Mouse (Mus musculus) kidney, postnatal 10 days (tissue): ENCODE data around the gene Bcat2.

Source experiments
- DNase-seq: peaks from one replicate; pipeline ENCODE4 v3.0.0; 2021; ENCODE audit warnings: mixed read lengths

Gene Bcat2

DNA sequence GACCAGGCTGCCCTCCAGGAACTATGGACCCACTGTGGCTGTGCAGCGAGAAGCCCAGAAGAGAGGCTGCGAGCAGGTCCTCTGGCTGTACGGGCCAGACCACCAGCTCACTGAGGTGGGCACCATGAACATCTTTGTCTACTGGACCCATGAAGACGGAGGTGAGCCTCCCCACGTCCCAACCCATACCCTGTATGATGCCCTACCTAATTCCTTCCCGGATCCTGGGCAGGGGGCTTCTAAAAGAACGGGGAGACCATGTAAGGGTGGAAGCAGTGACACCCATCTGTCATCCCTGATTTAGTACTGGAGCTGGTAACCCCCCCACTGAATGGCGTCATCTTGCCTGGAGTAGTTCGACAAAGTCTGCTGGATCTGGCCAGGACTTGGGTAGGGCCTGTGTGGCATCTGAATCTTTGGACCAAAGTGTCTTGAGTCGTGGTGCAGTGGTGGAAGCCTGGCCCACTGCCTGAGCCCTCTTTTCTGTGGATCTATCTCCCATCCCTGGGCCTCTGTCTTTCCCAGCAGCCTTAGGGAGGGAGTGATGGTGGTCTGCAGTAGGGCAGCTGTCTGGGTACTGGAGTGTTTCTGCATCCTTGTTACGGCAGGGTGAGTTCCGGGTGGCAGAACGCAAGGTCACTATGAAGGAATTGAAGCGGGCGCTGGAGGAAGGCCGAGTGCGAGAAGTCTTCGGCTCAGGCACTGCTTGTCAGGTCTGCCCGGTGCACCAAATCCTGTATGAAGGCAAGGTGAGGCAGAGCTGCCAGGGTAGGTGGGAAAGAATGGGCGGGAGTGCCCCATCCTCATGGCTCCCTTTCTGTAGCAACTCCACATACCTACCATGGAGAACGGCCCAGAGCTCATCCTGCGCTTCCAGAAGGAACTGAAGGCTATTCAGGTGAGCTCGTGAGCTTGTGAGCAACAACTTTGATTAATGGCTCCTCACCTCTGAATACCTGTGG lies 18.0 kb downstream of the Bcat2 start:
- no peak for DNase-seq

DNA sequence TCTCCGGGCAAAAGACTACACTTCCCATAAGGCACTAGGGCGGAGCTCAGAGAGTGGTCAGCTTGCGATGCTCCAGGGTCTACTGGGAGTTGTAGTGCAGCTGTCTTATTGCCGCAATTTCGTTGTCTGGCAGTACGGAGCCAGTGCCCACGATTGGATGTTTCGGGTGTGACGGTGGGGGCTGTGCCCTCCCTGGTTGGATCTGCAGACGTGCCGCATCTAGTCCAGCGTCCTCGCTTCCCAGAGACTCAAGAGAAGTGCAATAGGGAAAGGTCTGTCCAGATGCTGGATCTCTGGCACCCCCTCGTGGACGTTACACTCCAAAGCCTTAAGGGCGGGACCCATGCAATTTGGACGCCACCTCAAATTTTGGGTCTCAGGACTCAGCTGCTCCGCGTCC lies 19.2 kb downstream of the Bcat2 start:
- peak; percentile 95 for DNase-seq

DNA sequence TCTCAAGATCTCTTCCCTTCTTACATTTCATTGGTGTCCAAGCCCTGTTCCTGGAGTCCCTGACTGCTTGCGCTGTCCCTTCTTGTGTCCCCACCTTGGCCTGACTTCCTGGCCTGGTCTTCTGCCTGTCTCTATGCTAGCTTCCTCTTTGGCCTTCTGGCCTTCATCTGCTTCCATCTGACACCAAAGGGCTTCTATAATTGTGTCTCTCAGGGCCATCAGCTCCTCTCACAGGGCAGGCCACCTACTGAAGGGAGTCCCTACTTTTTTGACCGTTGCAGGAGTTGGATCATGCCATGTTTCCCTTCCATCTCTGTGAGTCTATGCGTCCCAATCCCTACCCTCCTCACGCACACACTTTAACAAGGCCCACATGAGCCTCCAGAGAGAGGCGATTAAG lies 19.9 kb downstream of the Bcat2 start:
- DNase-seq, result no peak

DNA sequence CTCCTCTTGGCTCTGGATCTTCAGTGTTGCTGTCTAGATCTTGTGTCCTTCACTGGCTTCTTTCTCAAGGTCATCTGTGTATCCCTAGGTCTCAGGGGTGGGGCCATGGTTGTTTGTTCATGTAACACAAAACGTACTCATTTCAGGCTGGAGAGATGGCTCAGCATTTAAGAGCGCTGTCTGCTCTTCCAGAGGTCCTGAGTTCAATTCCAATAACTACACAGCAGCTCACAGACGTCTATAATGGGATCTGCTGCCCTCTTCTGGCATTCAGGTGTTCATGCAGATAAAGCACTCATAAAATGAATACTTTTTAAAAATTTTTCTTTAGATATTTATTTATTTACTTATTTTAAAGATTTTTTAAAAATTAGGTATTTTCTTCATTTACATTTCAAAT lies 20.9 kb downstream of the Bcat2 start:
- no peak for DNase-seq

DNA sequence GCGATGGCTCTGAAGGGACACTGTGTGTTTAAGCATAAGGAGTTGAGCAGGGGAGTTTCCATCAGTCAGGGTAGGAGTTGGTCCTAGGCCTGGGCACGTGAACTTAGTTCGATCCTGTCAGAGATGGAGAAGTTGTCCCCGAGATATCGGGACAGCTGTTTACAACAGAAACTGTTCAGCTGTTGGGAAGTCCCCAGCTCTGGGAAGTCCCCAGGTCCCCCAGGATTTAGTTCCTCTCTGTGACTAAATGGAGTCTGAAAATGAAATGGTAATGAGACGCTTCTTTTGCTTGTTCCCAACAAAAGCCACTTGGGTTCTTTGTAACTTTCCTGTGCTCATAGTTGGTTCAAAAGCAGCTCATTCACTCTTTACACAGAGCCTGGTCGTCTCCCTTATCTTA lies 21.9 kb downstream of the Bcat2 start:
- DNase-seq, result no peak

DNA sequence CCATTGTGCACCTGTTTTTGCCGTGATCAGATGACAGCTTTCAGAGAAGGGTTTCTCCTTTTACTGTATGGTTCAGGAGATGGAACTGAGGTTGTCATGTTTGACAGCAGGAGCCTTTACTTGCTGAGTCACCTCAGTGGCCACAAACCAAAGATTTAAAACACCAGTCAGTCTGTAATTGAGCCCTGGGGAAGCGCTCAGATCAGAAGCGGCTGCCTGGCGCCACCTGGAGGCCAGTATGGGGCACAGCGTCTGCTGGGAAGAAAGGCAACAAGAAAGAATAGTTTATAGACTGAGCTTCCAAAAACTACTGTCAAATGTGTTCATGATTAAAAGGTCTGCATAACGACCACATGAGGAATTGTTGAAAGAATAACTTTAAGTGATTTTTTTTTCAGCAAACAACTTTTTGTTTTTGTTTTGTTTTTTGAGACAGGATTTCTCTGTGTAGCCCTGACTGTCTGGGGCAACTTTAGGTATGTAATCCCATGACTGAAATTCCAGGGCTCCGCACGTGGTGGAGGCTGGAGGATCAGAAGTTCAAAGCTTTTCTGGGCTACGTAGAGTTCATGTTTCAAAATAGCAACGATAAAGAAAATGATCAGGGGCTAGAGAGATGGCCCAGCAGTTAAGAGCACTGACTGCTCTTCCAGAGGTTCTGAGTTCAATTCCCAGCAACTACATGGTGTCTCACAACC lies 23.3 kb downstream of the Bcat2 start:
- peak; percentile 84 for DNase-seq

DNA sequence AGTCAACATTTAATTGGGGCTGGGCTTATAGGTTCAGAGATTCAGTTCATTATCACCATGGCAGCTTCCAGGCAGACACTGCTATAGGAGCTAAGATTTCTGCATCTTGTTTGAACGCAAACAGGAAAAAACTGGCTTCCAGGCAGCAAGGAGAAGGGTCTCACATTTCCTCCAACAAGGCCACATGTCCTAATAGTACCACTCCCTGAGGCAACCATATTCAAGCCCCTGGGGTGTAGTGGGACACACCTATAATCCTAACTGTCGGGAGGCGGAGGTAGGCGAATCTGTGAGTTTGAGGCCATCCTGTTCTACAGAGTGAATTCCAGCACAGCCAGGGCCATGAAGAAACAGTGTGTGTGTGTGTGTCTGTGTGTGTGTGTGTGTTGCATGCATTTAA lies 25.2 kb downstream of the Bcat2 start:
- no peak for DNase-seq

DNA sequence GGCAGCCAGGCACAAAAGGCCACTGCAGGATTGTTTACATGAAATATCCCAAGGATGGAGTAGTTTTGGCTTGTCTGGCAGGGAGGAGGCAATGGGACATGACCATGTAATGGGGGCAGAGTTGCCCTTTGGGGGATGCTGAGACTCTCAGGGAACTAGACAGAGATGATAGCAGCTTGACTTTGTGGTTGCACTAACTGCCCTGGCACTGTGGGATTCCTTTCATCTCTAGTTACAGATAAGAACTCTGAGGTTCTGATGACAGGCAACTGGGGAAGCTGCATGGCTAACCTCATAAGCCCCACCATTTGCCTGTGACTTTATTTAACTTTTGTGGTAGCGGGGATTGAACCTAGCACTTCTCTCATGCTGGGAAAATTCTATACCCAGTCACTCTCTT lies 26.2 kb downstream of the Bcat2 start:
- DNase-seq, result no peak

DNA sequence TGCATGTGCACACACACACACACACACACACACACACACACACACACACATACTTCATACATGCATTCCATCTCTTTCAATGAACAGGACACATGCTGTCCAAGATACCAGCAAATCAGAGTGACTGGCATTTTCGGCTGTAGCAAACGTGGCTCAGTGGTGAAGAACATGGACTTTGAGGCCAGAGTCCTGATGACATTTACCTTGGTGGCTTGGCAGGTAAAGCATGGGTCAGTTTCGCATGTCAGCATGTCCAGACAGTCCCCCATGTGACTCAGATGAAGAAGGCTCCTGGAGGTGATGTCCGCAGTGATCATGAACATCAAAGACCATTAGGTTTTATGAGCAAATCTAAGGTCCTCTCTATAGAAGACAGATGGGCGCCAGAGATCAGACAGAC lies 27.1 kb downstream of the Bcat2 start:
- no peak for DNase-seq

DNA sequence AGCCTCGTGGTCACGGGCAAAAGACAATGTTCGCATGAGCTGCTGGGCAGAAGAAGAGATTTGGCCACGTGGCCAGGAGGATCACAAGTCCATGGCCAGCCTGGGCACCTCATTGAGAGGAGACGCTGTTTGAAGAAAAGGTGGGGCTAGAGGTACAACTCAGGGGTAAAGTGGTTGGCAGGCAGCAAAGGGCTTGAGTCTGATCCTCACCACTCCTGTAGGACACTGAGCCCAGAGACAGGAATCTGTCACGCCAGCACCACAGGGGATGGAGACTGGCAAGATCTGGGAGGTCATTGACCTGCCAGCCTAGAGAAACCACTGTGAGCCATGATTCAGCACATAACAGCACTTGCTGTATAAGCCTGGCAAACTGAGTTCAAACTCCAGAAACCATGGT lies 27.6 kb downstream of the Bcat2 start:
- DNase-seq, result no peak

DNA sequence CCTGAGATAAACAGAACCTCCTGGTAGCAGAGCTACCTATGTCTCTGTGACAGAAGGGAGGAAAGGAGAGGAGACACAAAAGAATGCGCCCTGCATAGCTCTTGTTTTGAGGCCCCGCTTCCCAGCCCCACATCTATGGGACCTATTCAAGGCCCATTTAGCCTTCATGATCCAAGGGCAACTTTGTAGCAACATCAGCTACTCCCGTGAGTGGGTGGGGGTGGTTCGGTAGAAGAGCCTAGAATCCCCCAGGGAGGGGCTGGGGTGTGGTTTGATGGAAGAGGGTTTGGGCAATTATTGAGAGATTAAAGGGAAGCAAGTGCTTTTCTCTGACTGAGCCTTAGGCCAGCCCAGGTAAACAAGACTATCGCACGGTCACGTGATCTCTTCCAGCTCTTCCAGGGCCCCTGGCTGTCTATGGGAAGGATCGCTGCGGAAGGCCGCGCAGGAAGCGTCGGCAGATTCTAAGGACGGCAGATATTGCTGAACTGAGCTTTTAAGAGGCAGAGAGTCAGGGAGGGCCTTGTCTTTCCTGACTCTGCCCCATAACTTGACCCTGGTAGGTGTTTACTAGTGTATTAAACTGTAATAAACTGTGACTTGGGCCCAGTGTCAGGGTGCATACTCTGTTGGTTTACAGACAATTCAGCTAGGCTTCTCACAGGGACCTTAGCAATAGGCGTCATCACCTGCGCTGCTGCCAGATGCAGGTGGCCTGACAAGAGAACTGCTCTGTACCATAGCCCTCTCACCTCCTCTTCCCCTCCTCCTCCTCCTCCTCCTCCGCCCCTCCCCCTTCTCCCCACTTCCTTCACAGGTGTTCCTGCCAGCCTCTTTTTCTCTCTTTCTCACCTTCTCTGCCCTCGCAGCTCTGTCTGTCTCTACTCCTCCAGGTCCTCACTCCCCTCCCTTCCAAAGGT lies 29.3 kb downstream of the Bcat2 start:
- no peak for DNase-seq

DNA sequence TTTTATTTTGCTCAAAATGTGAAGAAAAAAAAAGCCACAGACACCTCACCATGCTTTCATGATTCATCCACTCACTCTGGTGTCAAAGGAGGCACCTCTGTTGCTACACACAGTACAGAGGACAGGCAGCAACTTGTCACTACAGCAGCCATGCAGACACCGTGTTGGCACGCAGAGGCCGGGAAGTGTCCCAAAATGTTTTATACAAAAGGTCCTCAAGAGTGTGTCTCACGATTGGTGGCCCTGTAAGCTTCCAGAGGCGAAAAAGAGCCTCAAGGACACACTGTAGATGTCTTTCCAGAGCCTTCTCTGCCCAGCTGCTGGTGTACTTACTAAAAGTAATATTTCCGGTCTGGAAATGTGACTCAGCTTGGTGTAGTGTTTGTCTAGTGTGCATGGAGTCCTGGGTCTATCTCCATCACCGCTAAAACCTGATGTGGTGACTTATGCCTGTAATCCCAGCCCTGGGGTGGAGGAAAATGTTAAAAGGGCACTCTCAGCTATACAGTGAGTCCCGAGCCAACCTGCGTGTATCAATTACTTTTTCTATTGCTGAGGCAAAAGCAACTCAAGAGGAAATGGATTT lies 35.8 kb downstream of the Bcat2 start:
- DNase-seq, result no peak

DNA sequence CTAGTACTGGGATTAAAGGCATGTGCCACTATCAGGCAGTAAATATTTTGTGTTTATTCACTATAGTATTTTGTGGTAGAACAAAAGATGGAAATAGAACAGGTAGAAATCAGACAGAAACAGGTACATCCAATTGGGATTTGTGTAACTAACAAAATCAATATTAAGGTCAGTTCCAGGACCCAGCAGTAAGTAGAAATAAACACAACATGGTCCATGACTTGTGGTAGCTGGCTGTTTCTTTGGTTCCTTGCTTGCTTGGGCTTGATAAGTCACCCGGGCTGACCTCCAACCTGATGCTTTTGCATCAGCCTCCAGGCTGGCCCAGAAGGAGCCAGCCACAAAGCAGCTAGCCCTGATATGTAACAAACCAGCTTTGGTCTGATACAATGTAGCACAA lies 39.6 kb downstream of the Bcat2 start:
- DNase-seq, result no peak

DNA sequence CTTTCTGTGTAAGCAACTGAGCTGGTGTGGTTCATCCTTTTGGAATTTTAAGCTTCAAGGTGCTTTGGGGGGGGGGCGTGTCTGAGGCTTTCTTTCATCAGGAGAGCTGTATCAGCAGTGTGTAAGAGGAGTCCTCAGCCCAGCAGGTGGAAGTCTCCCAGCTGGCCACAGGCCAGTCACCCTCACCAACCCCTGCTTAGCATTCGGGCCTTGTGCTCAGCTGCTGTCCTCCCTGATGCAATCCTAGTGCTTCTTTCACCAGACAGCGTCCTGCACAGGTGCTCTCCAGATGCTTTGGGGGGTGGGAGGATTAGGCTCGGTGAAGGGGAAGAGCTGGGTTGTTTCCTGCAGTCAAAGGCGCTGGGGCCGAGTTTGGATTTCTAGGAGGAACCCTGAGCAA lies 46.3 kb downstream of the Bcat2 start:
- peak; percentile 44 for DNase-seq

DNA sequence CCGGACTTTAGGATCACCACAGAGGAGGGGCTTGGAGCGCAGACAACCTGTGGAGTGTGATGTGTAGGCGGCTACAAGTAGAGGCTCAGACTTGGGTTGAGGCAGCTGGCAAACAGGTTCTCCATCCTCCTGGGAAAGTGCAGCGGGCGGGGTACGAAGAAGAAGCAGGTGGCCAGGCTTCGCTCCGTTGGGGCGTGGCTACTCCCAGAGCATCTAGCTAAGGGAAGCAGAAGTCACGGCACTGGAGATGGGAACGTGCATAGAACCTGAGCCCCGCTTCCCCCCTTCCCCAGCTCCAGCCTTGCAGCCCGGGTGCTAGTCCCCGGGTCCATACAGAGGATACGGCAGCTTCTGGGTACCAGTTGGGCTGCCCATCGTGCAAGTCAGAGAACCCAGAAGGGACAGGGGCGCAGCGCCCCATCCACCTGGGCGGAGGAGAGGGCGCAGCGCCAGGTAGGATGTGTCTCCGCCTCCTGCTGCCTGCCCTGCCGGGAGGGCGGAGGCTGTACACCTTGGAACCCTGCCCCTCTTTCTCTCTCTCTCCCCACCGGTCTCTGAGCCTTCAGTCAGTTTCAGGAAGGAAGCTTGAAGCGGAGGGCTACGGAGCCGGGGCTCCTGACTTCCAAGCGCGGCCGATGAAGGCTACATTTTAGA lies 47.2 kb downstream of the Bcat2 start, which contains the start of gene Fut1:
TSS of gene Fut1 (plus strand) at position 248 of the 654 bp plus-strand sequence.
- peak; percentile 34 for DNase-seq

DNA sequence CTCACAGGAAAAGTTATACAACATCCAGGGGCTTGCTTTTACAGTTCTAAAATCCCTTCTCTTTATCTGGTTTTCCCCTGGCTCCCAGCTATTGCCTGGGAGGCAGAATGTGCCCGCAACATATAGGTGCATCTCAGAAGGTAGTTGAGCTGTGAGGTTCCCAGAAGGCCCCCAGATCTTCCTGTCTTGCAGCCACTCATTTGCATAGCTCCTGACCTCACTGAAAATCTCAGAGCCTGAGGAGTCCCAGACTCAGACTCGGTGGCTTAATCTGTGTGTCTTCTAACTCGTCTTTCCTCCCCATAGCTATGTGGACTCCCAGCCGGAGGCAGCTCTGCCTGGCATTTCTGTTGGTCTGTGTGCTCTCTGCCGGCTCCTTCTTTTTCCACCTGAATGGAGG lies 48.4 kb downstream of the Bcat2 start:
- no peak for DNase-seq

DNA sequence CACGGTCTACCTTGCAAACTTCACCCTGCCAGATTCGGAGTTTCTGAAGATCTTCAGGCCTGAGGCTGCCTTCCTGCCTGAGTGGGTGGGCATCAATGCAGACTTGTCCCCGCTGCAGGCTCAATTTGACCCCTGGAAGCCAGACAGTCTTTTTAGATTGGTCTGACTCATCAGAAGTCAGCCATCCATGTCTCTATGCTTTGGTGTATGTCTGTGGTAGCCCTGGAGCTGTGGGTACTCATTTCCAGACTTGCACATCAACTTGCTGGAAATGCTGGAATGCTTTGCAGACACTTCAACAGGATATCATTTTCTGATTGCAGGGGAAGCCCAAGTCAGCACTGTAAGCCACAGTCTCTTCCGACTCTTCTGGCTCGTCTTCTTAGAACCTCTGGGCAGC lies 49.6 kb downstream of the Bcat2 start:
- no peak for DNase-seq

DNA sequence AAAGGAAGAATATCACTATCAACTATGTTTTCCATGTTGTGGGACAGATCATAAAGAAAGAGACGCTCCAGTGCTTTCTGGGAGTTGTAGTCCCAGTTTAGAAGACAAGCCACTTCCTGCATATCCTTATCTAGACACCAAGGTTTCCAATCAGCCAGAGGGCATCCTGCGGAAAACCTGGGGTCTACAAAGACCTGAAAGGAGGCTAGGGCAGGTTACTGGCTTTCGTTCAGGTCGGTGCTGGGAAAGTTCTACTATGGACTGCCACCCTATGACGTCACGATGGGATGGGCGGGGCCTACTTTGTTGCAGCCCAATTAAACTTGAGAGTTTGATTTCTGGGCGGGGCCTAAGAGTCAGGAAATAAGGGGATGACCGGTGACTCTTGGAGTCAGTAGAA lies 51.5 kb downstream of the Bcat2 start, which contains the start of gene Izumo1:
TSS of gene Izumo1 (plus strand) at position 369 of the 400 bp plus-strand sequence.
- peak; percentile 74 for DNase-seq

DNA sequence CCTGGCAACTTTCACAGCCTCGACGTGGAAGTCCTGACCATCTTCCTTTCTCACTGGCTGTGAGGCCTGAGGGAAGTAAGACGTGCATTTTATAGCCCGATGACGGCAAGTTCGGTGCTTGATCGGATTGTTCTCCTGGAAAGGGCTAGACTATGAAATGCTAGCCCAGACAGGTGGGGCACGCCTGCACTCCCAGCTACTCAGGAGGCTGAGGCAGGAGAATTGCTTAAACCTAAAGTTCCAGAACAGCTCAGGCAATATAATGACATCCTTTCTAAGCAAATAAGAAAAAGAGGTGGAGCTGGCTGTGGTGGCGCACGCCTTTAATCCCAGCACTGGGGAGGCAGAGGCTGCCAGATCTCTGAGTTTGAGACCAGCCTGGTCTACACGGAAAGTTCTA lies 53.6 kb downstream of the Bcat2 start:
- DNase-seq, result no peak

DNA sequence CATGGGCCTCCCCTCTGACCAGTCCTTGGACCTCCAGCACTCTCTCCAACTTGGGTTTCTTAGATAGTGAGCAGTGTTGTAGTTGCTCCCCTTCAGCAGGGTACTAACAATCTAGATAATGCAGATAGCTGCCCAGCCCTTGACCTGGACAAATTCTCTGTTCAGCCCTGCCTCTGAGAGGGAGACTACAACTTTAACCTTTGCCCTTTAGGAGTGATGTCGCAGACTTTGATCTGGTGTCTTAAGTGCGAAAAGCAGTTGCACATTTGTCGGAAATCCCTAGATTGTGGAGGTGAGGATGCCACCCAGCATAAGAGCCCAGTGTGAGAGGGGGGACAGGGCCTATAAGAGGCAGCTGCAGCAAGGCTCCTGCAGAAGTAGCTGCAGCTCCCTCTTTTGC lies 54.8 kb downstream of the Bcat2 start:
- no peak for DNase-seq

DNA sequence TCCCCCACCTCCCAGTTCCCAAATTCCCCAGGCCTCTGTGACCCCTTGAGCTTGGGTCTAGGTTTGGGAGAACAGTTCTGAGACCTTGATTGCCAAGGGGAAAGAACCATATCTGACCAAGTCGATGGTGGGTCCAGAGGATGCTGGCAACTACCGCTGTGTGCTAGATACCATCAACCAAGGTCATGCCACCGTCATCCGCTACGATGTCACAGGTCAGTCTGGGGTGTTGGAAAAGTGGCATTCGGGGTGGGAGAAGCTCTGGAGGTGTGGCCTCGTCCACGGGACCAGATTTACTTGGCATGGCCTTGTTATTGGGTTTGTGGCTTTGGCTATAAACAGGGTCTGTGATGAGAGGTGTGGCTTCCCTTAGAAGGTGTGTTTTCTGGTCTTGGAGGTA lies 55.5 kb downstream of the Bcat2 start:
- no peak for DNase-seq

DNA sequence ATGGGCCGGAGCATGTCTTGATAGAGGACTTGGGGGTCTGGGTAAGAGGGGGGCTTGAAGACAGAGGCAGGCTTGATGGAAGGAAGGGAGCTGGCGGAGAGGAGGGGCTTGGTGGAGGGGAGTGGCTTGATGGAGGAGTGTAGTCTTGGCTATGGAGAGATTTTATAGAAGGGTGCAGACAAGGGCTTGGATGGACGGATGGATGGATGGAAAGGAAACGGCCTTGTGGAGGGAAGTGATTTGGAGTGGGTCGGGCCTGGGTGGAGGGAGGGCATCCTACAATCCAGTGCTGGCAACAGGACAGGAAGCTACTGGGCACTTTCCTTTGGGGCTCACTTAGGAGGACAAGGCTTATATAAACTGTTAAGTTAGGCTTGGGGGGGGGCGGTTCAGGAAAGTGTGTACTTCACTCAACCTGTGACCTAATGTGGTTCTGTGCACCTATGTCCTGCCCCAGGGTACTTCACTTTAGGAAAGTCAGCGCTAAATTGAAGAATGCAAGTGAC lies 56.7 kb downstream of the Bcat2 start:
- DNase-seq, result no peak
